Mouse (Mus musculus): ENCODE measurements around the gene Gm3404. TPM values are rescaled to one million over a fixed set of nuclear protein-coding genes. Genes with fewer than 3 reads are reported as not detected.
"Not testable (repeated sequence)": the region's sequence is repeated elsewhere in the genome, so short reads cannot be mapped to it uniquely, and the experiment has no call there.

The Gm3404 gene
- not detected in 2 replicates for polyA plus RNA-seq (2014; fragmentation: Nextera tagmentation; extraction: Ambion mirVana)

GRCm38 (mm10) chr5:146525501-146525900, at the start of gene Gm3404:
Gene Gm3404 (plus strand): TSS chr5:146525801.
- not testable (repeated sequence) for H3K9ac ChIP-seq; DNase-seq (ENCODE audit: low spot score); H3K4me3 ChIP-seq (replicated peaks; ENCODE audit: low read length); H3K9me3 ChIP-seq (ENCODE audit: control insufficient read depth, low read length); ATAC-seq (ENCODE audit: low FRiP score); H3K36me3 ChIP-seq (replicated peaks; ENCODE audit: control insufficient read depth, insufficient read depth); H3K4me1 ChIP-seq (replicated peaks; ENCODE audit: control insufficient read depth, insufficient read depth, low read length); H3K27ac ChIP-seq; H3K4me2 ChIP-seq (replicated peaks); H3K27me3 ChIP-seq (ENCODE audit: control insufficient read depth, insufficient read depth, low read length)
- 100% methylated on average over 1 of the region's 3 CpGs for WGBS

GRCm38 (mm10) chr5:146479564-146479963, 46.0 kb upstream of the Gm3404 start:
- not testable (repeated sequence) for H3K36me3 ChIP-seq (replicated peaks; ENCODE audit: control insufficient read depth, insufficient read depth); H3K27ac ChIP-seq; H3K9ac ChIP-seq; H3K9me3 ChIP-seq (ENCODE audit: control insufficient read depth, low read length); H3K4me1 ChIP-seq (replicated peaks; ENCODE audit: control insufficient read depth, insufficient read depth, low read length); ATAC-seq (ENCODE audit: low FRiP score); DNase-seq (ENCODE audit: low spot score); H3K4me3 ChIP-seq (replicated peaks; ENCODE audit: low read length); H3K27me3 ChIP-seq (ENCODE audit: control insufficient read depth, insufficient read depth, low read length); H3K4me2 ChIP-seq (replicated peaks)
- 11% methylated on average over 4 of the region's 4 CpGs for WGBS

GRCm38 (mm10) chr5:146481665-146482064, 43.9 kb upstream of the Gm3404 start, which contains the start of gene Gm6408:
Gene Gm6408 (plus strand): TSS chr5:146481965.
- not testable (repeated sequence) for ATAC-seq (ENCODE audit: low FRiP score); H3K9me3 ChIP-seq (ENCODE audit: control insufficient read depth, low read length); H3K27ac ChIP-seq; H3K4me1 ChIP-seq (replicated peaks; ENCODE audit: control insufficient read depth, insufficient read depth, low read length); H3K36me3 ChIP-seq (replicated peaks; ENCODE audit: control insufficient read depth, insufficient read depth); DNase-seq (ENCODE audit: low spot score); H3K27me3 ChIP-seq (ENCODE audit: control insufficient read depth, insufficient read depth, low read length); H3K4me2 ChIP-seq (replicated peaks); H3K9ac ChIP-seq; H3K4me3 ChIP-seq (replicated peaks; ENCODE audit: low read length)
- no CpG with 5 or more reads among the region's 3 CpGs for WGBS

- not testable (repeated sequence) for H3K9me3 ChIP-seq (ENCODE audit: control insufficient read depth, low read length); H3K4me3 ChIP-seq (replicated peaks; ENCODE audit: low read length); H3K36me3 ChIP-seq (replicated peaks; ENCODE audit: control insufficient read depth, insufficient read depth); H3K27ac ChIP-seq; H3K4me2 ChIP-seq (replicated peaks); H3K4me1 ChIP-seq (replicated peaks; ENCODE audit: control insufficient read depth, insufficient read depth, low read length); H3K9ac ChIP-seq; DNase-seq (ENCODE audit: low spot score); H3K27me3 ChIP-seq (ENCODE audit: control insufficient read depth, insufficient read depth, low read length); ATAC-seq (ENCODE audit: low FRiP score)
- 14% methylated on average over 3 of the region's 4 CpGs for WGBS
These were observed 36.6 kb upstream of the Gm3404 start for GRCm38 (mm10) chr5:146488959-146489358.

- no CpG with 5 or more reads among the region's 5 CpGs for whole genome bisulfite sequencing
- DNase-seq (ENCODE audit: low spot score), result not testable (repeated sequence)
These were observed 34.5 kb upstream of the Gm3404 start, which contains the start of gene Gm6370 for GRCm38 (mm10) chr5:146491063-146491462. Gene Gm6370 (plus strand): TSS chr5:146491363.

GRCm38 (mm10) chr5:146502099-146502498, 23.5 kb upstream of the Gm3404 start, which contains the start of gene 4930449I24Rik:
Gene 4930449I24Rik (plus strand): TSS chr5:146502399.
- not testable (repeated sequence) for H3K9me3 ChIP-seq (ENCODE audit: control insufficient read depth, low read length); DNase-seq (ENCODE audit: low spot score); H3K36me3 ChIP-seq (replicated peaks; ENCODE audit: control insufficient read depth, insufficient read depth); ATAC-seq (ENCODE audit: low FRiP score); H3K9ac ChIP-seq; H3K4me1 ChIP-seq (replicated peaks; ENCODE audit: control insufficient read depth, insufficient read depth, low read length); H3K4me2 ChIP-seq (replicated peaks); H3K27ac ChIP-seq; H3K4me3 ChIP-seq (replicated peaks; ENCODE audit: low read length); H3K27me3 ChIP-seq (ENCODE audit: control insufficient read depth, insufficient read depth, low read length)
- no CpG with 5 or more reads among the region's 5 CpGs for WGBS

More at GRCm38 (mm10) chr5:146491063-146491462, 34.5 kb upstream of the Gm3404 start, which contains the start of gene Gm6370:
- not testable (repeated sequence) for H3K4me3 ChIP-seq (replicated peaks; ENCODE audit: low read length); ATAC-seq (ENCODE audit: low FRiP score); H3K9ac ChIP-seq; H3K27me3 ChIP-seq (ENCODE audit: control insufficient read depth, insufficient read depth, low read length); H3K27ac ChIP-seq; H3K4me2 ChIP-seq (replicated peaks); H3K4me1 ChIP-seq (replicated peaks; ENCODE audit: control insufficient read depth, insufficient read depth, low read length); H3K9me3 ChIP-seq (ENCODE audit: control insufficient read depth, low read length); H3K36me3 ChIP-seq (replicated peaks; ENCODE audit: control insufficient read depth, insufficient read depth)

- not testable (repeated sequence) for H3K9ac ChIP-seq; H3K27ac ChIP-seq; H3K36me3 ChIP-seq (replicated peaks; ENCODE audit: control insufficient read depth, insufficient read depth); H3K4me2 ChIP-seq (replicated peaks); H3K27me3 ChIP-seq (ENCODE audit: control insufficient read depth, insufficient read depth, low read length); DNase-seq (ENCODE audit: low spot score); ATAC-seq (ENCODE audit: low FRiP score); H3K4me1 ChIP-seq (replicated peaks; ENCODE audit: control insufficient read depth, insufficient read depth, low read length); H3K4me3 ChIP-seq (replicated peaks; ENCODE audit: low read length); H3K9me3 ChIP-seq (ENCODE audit: control insufficient read depth, low read length)
- WGBS, result no CpG with 5 or more reads among the region's 5 CpGs
These were observed 11.8 kb upstream of the Gm3404 start, which contains the start of gene Gm3402 for GRCm38 (mm10) chr5:146513823-146514222. Gene Gm3402 (plus strand): TSS chr5:146514123.

- H3K4me2 ChIP-seq (replicated peaks); H3K9me3 ChIP-seq (ENCODE audit: control insufficient read depth, low read length); H3K36me3 ChIP-seq (replicated peaks; ENCODE audit: control insufficient read depth, insufficient read depth); DNase-seq (ENCODE audit: low spot score); H3K4me3 ChIP-seq (replicated peaks; ENCODE audit: low read length); H3K9ac ChIP-seq; H3K27me3 ChIP-seq (ENCODE audit: control insufficient read depth, insufficient read depth, low read length); H3K4me1 ChIP-seq (replicated peaks; ENCODE audit: control insufficient read depth, insufficient read depth, low read length); H3K27ac ChIP-seq; ATAC-seq (ENCODE audit: low FRiP score): not testable (repeated sequence)
- WGBS, result 100% methylated on average over 2 of the region's 3 CpGs
These were observed 11.7 kb downstream of the Gm3404 start, which contains the start of gene Gm3409 for GRCm38 (mm10) chr5:146537347-146537746. Gene Gm3409 (plus strand): TSS chr5:146537647.

GRCm38 (mm10) chr5:146555836-146556235, 30.2 kb downstream of the Gm3404 start, which contains the start of gene Gm3415:
Gene Gm3415 (plus strand): TSS chr5:146556136.
- not testable (repeated sequence) for H3K27ac ChIP-seq; H3K27me3 ChIP-seq (ENCODE audit: control insufficient read depth, insufficient read depth, low read length); H3K9ac ChIP-seq; H3K36me3 ChIP-seq (replicated peaks; ENCODE audit: control insufficient read depth, insufficient read depth); H3K4me2 ChIP-seq (replicated peaks); DNase-seq (ENCODE audit: low spot score); H3K4me3 ChIP-seq (replicated peaks; ENCODE audit: low read length); H3K4me1 ChIP-seq (replicated peaks; ENCODE audit: control insufficient read depth, insufficient read depth, low read length); ATAC-seq (ENCODE audit: low FRiP score); H3K9me3 ChIP-seq (ENCODE audit: control insufficient read depth, low read length)
- whole genome bisulfite sequencing, result no CpG with 5 or more reads among the region's 3 CpGs

- Histone ChIP-seq H3K27me3 (ENCODE audit: control insufficient read depth, insufficient read depth, low read length) (no peaks in the 10 kb centered on the region), H3K27ac (no peak overlapping the region), H3K4me2 (replicated peaks) (no peak overlapping the region), H3K9ac (no peak overlapping the region), H3K9me3 (ENCODE audit: control insufficient read depth, low read length) (no peaks in the 10 kb centered on the region), H3K36me3 (replicated peaks; ENCODE audit: control insufficient read depth, insufficient read depth) (no peaks in the 10 kb centered on the region), H3K4me3 (replicated peaks; ENCODE audit: low read length) (no peak overlapping the region), H3K4me1 (replicated peaks; ENCODE audit: control insufficient read depth, insufficient read depth, low read length) (no peaks in the 10 kb centered on the region)
- ATAC-seq (ENCODE audit: low FRiP score), result no peak
- WGBS, result 91% methylated on average over 1 of the region's 1 CpGs
- no peak for DNase-seq (ENCODE audit: low spot score)
These were observed 38.7 kb downstream of the Gm3404 start for GRCm38 (mm10) chr5:146564259-146564658.

Measured in hindbrain, embryonic 14.5 days (tissue).